Mouse (Mus musculus): ENCODE results near the gene Pcgf2.
"Not testable (repeated sequence)": the region's sequence is repeated elsewhere in the genome, so short reads cannot be mapped to it uniquely, and the experiment has no call there.

Pcgf2 gene

DNA sequence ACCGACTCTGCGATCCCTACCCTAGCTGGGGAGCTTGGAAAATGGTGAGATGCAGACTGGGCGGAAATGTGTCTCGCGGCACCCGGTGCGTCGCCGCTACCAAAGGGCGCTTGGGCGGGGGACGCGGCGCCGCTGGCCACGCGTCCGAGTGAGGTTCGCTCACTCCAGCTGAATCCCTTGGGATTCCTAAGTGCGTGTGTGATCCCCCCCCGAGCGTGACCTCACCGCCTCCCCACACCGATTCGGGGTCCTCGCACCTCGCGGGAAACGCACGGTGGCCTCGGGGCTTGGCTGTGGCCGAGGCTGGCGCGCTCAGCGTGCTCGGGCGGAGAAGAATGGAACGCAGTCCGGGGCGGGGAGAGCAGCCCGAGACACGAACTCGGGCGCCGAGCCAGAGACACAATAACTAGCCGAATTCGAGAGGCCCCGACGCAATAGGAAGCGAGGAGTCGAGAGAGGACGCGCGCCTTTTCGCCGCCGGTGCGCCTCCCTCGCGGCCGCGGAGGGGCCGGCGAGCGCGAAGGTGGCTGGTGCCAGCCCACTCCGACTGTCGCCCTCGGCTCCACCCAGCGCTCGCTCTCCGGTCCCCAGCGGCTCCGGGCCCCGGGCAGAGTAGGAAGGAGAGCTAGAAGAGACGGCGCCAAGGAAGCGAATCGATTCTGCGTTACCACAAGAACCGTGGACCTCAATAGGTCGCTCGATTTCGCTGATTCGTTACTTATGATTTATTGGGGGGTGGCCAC lies at the start of gene Pcgf2:
Pcgf2 (minus strand) TSS at position 495 of the 743 bp plus-strand sequence.
- peak; percentile 84 to 90 for DNase-seq (ENCODE audit: low spot score in 2 of 2)

DNA sequence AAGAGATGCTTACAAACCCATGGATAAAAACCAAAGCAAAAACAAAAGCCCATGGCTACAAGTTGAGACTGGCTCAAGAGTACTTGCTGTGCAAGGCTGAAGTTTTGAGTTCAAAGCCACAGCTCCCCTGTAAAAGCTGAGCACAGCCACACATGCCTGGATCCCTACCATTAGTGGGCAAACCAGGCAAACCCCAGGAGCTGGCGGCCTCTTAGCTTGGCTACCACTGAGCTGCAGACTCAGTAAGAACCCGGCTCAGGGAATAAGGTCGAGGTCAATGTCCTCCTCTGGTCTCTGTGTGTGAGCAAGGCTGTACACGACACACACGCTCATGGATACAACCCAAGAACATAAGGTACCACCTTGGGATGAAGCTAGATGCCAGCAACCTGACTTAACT lies 48.2 kb upstream of the Pcgf2 start:
- no peak for DNase-seq (ENCODE audit: low spot score in 2 of 2)

DNA sequence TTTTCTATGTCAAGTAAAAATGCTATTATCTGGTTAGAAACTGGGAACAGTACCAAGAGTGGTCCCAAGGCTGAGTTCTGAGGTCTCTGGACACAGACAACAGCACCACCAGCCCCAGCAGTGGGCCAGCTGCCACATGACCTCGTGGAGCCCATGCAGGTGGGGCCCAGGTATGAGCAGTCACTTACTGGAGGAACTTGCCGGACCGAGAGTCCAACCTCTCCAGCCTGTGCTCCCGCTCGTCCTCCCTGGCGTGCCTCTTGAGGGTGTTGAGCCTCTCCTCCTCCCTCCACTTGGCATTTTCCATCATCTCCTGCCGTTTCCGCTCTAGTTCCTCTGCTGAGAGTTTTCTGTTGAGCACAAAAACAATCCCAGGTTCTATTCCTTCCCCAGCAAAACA lies 47.5 kb upstream of the Pcgf2 start:
- no peak for DNase-seq (ENCODE audit: low spot score in 2 of 2)

DNA sequence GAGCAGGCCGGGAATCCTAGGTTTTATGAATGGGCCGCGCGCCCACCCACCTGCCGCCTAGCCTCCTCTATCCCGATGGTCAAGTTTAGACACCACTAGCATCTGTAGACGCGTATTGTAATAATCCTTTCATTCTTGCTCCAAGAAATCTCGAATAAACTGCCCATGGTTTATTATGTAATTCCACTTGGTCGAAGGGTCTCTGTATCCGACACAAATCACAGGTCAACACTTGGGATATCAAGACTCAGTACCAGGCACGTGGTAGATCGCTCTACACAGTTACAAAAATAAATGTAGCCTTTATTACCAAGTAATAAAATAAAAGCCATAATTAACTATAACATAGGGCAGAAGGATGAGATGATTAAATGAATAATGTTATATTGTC lies 45.0 kb upstream of the Pcgf2 start:
- no peak for DNase-seq (ENCODE audit: low spot score in 2 of 2)

DNA sequence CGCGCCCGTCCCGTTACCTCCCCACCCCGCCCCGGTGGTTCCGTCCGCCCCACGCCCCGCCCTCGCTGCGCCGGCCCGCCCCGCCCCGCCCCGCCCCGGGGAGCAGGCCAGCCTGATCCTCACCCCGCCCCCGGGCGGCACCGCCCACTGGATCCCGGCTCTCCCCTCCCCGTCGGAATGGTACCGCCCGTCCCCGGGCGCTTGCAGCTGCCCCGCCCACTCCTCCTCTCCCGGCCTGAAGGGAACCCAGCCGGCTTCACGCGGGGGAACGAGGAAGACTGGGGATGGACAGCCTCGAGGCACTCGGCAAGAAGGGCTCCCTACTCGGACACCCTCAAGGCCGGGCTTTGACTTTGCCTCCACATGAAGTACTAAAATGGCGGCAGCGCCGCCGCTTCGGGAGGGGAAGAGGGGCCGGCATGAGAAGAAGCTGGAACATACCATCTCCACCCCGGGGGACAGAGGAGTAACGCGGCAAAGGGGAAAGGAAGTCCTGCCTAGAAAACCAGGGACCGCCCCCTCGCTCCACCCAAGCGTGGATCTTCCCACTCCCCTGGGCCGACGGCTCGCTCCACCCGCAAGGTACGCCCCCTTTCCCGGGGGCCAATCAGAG lies 44.5 kb upstream of the Pcgf2 start:
- peak; percentile 97 to 98 for DNase-seq (ENCODE audit: low spot score in 2 of 2)

DNA sequence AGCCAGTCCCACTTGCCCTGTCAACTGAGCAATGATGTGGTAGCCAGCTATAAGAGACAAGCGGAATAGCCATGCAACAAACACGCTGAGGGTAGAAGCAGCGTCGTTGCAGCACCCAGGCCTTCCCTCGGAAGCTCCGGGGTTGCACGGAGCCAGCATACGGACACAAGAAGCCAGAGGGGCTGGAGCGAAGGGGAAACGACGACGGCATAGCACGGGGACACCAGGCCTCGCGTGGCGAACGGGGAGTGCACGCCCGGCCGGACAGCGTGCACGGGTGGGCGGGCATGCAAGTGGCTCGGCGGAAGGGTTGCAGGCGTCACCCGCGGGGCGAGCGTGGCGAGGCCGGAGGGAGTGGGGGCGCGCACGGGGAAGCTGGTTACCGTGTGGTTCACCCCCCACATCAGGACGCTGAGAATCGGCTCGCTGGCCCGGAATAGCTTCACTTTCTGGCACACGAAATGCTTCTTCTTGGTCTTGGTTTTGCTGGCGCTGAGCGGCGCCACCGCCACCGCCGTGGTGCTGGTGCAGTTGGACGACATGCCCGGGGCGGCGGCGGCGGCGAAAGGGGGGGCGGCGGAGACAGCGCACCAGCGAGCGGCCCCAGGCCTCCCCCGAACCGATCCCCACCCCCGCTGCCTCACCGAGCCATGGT lies 43.9 kb upstream of the Pcgf2 start, which contains the start of gene Pip4k2b:
Pip4k2b (minus strand) TSS at position 642 of the 655 bp plus-strand sequence.
- no peak for DNase-seq (ENCODE audit: low spot score in 2 of 2)

DNA sequence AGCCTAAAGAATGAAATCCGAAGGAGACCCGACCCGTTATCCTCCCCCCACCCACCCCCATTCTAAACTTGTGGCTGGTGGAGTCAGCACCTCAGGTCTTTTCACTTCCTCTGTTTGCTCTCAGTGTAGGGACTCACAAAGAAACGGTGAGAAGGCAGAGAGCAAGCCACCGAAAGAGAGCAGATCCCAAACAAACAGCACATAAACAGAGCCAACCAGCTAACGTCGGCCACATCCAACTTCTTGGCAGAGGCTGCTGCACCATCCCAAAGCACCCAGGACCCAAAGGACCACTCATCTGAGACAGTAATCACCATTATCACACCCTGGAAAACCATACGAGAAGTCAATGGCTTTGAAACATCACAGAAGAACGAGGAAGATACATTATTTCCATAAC lies 43.1 kb upstream of the Pcgf2 start:
- no peak for DNase-seq (ENCODE audit: low spot score in 2 of 2)

DNA sequence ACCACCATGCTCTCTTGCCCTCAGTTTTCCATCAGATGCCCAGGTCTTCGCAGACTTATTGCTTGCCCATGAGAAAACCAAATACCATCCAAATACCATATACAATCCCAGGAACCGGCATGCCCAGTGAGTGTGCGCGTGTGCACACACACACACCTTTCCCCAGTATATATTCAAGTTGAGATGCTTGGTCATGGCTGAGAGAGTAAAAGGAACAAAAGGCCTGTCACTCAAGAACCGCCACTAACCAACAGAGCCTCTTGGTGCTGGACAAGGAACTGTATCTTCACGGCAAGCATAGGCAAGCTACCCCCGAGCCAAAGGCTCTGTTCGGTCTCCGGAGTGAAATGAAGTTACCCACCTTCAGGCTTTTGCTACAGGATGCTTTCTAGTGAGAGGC lies 42.3 kb upstream of the Pcgf2 start:
- no peak for DNase-seq (ENCODE audit: low spot score in 2 of 2)

DNA sequence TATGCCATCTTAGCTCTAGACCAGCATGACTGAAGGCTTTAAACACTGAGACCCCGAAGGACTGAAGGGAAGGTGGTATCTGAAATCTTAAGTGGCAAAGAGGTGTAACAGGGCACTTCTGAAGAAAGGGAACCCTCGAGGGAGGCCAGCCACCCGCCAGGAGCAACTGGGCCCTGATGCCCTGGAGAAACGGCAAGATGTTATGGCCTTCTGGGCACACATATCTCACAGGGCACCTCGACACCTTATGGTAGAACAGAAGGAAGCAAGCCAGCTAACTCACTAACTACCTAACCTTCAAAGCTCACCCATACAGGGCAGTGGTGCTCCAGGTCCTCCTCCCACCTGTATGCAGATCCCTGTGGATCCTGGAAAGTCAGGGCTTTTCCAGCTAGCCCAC lies 41.9 kb upstream of the Pcgf2 start:
- DNase-seq (ENCODE audit: low spot score in 2 of 2), result no peak

DNA sequence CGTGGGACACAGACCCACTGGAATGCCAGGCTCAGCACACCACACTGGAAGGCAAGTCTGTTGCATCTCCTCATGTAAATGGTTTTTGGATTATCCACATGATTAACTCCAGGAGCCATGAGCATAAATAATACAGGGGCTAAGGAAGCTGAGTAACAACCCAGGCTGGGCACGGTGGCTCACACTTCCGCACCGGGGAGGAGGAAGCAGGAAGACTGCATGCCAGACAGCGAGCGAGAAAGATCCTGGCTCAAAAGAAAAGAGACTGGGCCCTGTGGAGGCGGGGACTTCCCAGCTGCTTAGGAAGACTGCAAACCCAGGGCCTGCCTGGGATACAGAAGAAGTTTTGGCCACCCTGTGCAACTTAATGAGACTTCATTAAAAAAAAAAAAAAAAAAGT lies 39.9 kb upstream of the Pcgf2 start:
- DNase-seq (ENCODE audit: low spot score in 2 of 2), result no peak

DNA sequence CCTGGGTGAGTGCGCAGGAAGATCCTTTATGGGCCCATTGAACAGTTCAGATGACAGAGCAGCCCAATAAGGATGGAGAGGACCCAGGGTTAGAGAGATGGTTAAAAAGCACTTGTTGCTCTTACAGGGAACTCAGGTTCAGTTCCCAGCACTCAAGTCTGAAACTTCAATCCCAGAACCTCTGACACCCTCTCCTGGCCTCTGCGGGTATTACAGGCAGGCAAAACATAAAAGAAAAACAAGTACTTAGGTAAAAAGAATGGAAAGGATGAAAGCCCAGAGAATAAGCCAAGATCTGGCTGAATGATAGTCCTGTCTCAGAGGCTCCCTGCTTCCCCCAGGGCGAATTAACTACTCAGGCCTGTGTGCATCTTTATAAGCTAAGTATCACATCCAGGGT lies 38.9 kb upstream of the Pcgf2 start:
- DNase-seq (ENCODE audit: low spot score in 2 of 2), result no peak

DNA sequence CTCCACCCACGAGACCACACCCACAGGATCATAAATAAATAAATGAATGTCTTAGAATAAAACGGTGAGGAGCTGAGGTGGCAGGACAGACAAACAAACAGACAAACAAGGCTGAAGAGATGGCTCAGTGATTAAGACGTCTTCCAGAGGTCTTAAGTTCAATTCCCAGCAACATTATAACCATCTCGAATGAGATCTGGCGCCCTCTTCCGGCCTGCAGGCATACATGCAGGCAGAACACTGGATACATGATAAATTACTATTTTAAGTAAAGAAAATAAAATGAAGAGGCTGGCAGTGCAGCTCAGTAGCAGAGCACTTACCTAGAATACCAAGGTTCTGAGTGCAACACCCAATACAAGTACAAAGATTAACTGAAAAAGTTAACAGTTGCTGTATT lies 38.4 kb upstream of the Pcgf2 start:
- no peak for DNase-seq (ENCODE audit: low spot score in 2 of 2)

DNA sequence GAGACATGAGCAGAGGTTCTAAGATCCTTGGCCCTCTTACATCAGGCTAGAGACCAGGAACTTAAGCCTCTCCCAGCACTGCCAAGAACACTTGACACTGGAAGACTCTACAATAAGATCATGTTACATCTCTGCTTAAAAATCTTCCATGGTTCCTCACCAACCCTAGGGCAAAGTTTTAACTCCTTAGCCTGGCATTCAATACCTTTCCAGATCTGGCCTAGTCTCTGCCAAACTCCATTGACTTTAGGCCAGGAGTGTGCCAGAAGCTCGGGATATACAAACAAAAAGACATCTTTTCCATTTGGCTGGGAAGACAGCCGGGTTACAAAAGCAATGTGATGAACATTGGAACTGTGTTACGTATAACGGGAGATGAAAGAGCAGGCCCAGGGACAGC lies 37.3 kb upstream of the Pcgf2 start:
- DNase-seq (ENCODE audit: low spot score in 2 of 2), result no peak

DNA sequence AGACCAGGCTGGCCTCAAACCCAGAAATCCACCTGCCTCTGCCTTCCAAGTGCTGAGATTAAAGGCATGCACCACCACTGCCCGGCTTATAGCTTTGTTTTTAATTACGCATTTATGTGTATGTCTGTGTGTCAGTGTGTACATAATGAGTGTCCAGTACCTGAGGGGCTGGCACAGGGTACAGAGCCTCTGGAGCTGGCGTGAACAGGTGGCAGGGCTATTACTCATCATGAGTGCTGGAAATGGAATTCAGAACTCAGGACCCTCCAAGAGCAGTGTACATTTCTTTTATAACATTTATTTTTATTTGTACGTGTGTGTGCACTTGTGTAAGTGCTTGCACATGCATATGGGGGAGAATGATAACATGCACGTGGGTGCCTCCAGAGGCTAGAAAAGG lies 36.3 kb upstream of the Pcgf2 start:
- no peak for DNase-seq (ENCODE audit: low spot score in 2 of 2)

DNA sequence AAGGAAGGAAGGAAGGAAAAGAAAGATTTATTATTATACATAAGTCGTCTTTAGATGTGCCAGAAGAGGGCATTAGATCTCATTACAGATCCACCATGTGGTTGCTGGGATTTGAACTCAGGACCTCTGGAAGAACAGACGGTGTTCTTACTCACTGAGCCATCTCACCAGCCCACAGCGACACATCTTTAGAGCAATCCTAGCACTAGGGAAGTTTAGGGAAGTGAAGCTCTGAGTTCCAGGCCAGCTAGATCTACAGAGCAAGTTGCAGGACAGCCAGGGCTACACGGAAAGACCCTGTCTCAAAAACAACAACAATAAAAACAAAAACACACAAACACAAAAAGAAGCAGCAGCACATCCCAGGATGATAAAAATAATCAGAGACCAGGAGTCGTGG lies 34.5 kb upstream of the Pcgf2 start:
- not testable (repeated sequence) for DNase-seq (ENCODE audit: low spot score in 2 of 2)

DNA sequence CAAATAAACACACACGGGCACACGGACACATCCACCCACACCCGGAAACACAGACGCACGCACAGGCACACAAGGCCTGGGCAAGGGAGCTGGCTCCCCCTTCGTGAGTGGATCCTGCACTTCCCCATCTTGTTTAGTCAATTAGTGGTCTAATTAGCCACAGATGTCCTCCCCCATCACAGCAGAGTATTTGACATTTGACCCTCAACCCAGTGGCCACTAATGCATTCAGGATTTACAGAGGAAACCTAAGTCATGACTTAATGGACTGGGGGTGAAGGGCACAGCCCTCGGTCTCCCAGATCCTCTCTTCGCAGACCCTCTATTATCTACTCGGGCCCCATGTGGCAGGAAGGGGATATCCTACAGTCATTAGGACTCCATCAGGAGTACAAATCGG lies 33.4 kb upstream of the Pcgf2 start:
- no peak for DNase-seq (ENCODE audit: low spot score in 2 of 2)

DNA sequence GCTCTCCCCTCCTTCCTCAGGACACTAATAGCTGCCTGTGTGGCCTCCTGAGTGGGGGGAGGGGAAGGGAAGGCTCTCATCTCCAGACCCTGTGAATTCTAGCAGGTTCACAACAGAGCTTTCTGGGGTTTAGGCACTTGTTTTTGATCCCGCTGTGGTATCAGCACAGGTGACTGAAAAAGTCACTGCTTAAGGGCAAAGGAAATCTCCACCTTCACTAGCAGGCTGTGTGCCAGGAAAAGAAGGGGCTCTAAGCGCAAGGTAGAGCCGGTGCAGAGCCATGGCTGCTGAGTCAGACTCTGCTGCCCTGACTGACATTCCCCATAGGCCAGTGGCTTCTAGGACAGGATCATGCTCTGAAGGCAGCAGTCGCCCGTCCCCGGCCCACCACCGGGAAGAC lies 28.4 kb upstream of the Pcgf2 start:
- DNase-seq (ENCODE audit: low spot score in 2 of 2), result no peak

DNA sequence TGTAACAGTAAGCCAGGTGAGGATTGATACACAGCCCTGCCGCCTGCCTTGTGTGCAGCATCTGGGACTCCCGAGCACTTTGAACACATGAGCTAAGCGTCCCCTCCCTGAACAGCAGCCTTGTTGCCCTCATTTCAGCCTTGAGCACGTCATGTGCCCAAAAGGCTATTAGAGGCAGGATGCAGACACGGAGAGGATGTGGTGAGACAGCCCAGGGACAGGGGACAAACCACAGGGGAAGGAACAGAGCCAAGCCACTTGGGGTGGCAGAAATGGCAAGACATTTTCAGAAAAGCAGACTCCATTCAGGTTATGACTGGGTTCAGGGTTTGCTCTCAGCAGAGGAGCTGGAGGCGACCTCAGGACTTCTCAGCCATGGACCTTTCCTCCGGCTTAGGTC lies 28.0 kb upstream of the Pcgf2 start:
- no peak for DNase-seq (ENCODE audit: low spot score in 2 of 2)

DNA sequence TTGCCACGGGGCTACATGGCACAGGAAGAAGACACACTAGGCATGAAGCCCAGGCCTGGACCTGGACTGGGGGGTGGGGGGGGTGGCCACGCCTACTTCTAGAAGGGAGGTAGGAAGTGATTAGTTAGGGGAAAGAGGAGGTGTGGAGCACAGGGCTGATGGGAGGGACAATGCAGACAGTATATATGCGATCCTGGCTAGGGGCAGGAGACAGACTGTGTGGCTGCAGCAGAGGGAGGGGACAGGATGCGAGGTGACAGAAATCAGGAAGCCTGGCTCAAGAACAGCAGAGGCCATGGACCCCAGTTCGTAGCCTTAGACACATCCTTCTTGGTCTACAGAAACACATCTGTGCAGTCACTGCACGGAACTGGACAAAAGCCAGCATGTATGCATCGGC lies 23.4 kb upstream of the Pcgf2 start:
- no peak for DNase-seq (ENCODE audit: low spot score in 2 of 2)

DNA sequence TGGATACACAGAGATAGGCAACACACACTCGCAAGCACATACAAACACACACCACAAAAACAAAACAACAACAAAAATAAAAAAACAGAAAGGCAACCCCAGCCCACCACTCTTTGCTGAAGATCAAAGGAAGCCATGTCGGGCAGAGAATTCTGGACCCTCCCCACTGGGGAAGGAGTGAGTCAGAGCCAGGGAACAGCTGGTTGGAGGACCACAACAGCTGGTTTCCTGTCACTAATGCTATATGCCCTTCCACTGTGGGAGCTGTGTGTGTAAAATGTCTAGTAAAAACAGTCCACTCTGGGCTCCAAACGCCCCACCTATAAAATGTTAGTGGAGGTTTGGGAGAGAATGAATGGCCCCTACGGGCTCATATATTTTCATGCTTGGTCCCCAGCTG lies 21.0 kb upstream of the Pcgf2 start:
- DNase-seq (ENCODE audit: low spot score in 2 of 2), result no peak

DNA sequence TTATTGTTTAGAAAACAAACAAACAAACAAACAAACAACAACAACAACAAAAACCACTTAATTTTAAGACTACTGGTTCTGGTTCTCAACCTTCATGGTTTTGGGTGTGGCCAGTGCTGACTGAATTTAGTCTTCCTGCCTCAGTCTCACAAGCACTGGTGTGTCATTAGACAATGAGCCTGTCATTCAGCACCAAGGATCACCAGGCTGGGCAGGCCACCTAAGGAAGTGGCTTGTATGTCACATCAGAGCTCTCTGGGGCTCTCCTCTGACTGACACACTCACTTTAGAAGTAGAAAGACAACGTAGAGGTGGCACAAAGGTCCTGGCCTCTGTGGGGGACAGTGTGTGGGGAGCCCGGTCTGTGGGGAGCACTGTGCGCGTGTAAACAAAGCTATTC lies 18.7 kb upstream of the Pcgf2 start:
- no peak for DNase-seq (ENCODE audit: low spot score in 2 of 2)

DNA sequence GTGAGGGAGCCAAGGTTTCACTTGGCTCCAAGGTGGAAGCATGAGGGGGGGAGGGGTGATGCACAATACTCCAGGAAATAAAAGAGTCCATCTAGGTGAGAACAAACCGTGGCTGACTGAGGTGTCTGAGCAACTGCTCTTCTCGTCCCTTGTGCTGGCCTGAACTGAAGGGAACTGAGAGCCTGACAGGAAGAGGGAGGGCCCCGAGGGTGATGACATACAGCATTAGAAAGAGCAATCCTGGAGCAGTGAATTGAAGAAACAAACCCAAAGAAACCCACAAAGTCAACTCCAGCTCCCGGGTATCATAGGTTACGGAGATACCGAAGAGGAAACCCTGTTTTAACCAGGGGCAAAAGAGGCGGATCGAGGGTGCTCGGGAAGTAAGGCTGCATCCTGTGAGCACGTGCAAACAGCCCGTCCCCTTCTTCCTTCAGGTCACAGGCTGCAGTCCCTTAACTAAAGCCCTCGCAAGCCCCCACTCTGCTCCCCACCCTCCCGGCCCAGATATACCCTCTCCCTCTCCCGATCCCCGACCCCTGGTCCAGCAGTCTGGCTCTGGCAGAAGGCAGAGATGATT lies 18.1 kb upstream of the Pcgf2 start:
- no peak for DNase-seq (ENCODE audit: low spot score in 2 of 2)

Data from urinary bladder, postnatal 4 days (tissue).